Mouse (Mus musculus) lung, postnatal 0 days (tissue): Measurements from ENCODE around the gene Ccdc82.

Experiments used
- CTCF ChIP-seq: IDR thresholded peaks from 2 replicates; pipeline ENCODE4 v1.5.1; 2016; ENCODE audit warnings: antibody characterized with exemption, mild to moderate bottlenecking
- EP300 ChIP-seq: IDR thresholded peaks from 2 replicates; pipeline ENCODE4 v1.6.1; 2016; ENCODE audit warnings: antibody characterized with exemption, mild to moderate bottlenecking, control low read depth

DNA sequence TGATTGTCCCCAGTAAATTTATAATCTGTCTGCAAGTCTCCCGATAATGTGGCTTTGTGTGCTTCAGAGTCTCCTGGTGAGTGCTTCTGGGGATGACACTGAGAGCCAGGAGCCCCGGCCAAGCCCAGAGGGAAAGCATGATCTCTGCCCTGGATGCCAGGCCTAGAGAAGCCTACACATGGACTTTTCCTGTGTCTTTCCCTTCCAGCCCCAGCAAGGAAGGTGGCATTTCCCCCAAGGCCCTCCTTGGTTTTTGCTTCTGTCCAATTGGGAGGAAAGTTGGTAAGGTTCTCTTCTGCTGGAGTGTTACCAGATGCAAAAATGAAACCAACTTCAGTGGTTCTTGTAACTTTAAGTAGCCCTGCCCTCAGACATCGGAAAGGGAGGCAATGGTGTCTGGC lies 53.3 kb downstream of the Ccdc82 start:
- TF ChIP-seq CTCF: no peak
- no peak for TF ChIP-seq EP300
